In genomic region chr14:48655792-48656550, GRCm38 (mm10) we compare ENCODE assay signal across 20 mouse cellular contexts. TPM values are rescaled to one million over a fixed set of nuclear protein-coding genes. Genes with fewer than 3 reads are reported as not detected.
A peak's percentile ranks its signal among the peaks of the same experiment; 100 is the strongest.
DNase-seq lines count a peak whose midpoint lies in the region; ATAC-seq lines count a peak whose summit lies in the region.
"Had no signal": no experiment of that assay in that cellular context is flagged by ENCODE, and none has a peak within 500 bp of the region (broad histone marks: within the 10 kb centered on the region; RNA-seq: fewer than 3 reads in every experiment).

No protein-coding gene starts in this region.

- no peak overlapping the region for H3K9ac ChIP-seq in heart, embryonic 13.5 days
- H3K9ac ChIP-seq in embryonic facial prominence, embryonic 11.5 days (replicated peaks; ENCODE audit: low read length): no peak overlapping the region
- H3K9ac ChIP-seq in midbrain, embryonic 12.5 days (replicated peaks): peak overlapping the region; percentile 50

- peaks cover 100% of the 10 kb centered on the region for H3K27me3 ChIP-seq in heart, embryonic 13.5 days (replicated peaks)
- H3K27me3 ChIP-seq in embryonic facial prominence, embryonic 11.5 days (ENCODE audit: control insufficient read depth, insufficient read depth, low read length): peaks cover 72% of the 10 kb centered on the region
- H3K27me3 ChIP-seq in midbrain, embryonic 12.5 days: peaks cover 29% of the 10 kb centered on the region

- no peak for ATAC-seq in heart, embryonic 13.5 days (ENCODE audit: extremely low read depth, insufficient number of reproducible peaks, low FRiP score, low TSS enrichment)
- no peak for ATAC-seq in embryonic facial prominence, embryonic 11.5 days (replicated peaks; ENCODE audit: insufficient number of reproducible peaks, low FRiP score, low TSS enrichment, low read depth)
- no peak for ATAC-seq in midbrain, embryonic 12.5 days (ENCODE audit: low FRiP score, low read depth)
- ATAC-seq: intestine, postnatal 0 days; Patski had no signal

- H3K4me2 ChIP-seq in heart, embryonic 13.5 days: peak overlapping the region; percentile 32
- no peak overlapping the region for H3K4me2 ChIP-seq in embryonic facial prominence, embryonic 11.5 days (ENCODE audit: low read depth, low read length)
- H3K4me2 ChIP-seq in midbrain, embryonic 12.5 days (replicated peaks): peak overlapping the region; percentile 94

- H3K4me3 ChIP-seq in heart, embryonic 13.5 days: peak overlapping the region; percentile 17; the same call in 1 of the 2 replicates
- no peak overlapping the region for H3K4me3 ChIP-seq in embryonic facial prominence, embryonic 11.5 days (ENCODE audit: low read depth, low read length)
- peak overlapping the region; percentile 31 for H3K4me3 ChIP-seq in midbrain, embryonic 12.5 days
- H3K4me3 ChIP-seq: left cerebral cortex, adult 2 months had no signal

- WGBS in heart, embryonic 13.5 days: 9% methylated on average over 21 of the region's 21 CpGs
- 7% methylated on average over 21 of the region's 21 CpGs for WGBS in embryonic facial prominence, embryonic 11.5 days
- WGBS in midbrain, embryonic 12.5 days: 5% methylated on average over 21 of the region's 21 CpGs

- no peaks in the 10 kb centered on the region for H3K36me3 ChIP-seq in heart, embryonic 13.5 days
- no peaks in the 10 kb centered on the region for H3K36me3 ChIP-seq in embryonic facial prominence, embryonic 11.5 days (replicated peaks; ENCODE audit: control insufficient read depth, insufficient read depth, low read depth, low read length)
- peaks cover 29% of the 10 kb centered on the region for H3K36me3 ChIP-seq in midbrain, embryonic 12.5 days

- peaks cover 18% of the 10 kb centered on the region for H3K4me1 ChIP-seq in heart, embryonic 13.5 days
- H3K4me1 ChIP-seq in embryonic facial prominence, embryonic 11.5 days (ENCODE audit: control insufficient read depth, insufficient read depth, low read length): no peaks in the 10 kb centered on the region
- peaks cover 73% of the 10 kb centered on the region for H3K4me1 ChIP-seq in midbrain, embryonic 12.5 days

- intact Hi-C loops in left cerebral cortex, postnatal 10 days (cut with DNase I): no loop called here

- no peak overlapping the region for H3K27ac ChIP-seq in heart, embryonic 13.5 days (replicated peaks)
- no peak overlapping the region for H3K27ac ChIP-seq in embryonic facial prominence, embryonic 11.5 days (replicated peaks; ENCODE audit: low read depth, low read length)
- H3K27ac ChIP-seq in midbrain, embryonic 12.5 days (replicated peaks): peak overlapping the region; percentile 68
- H3K27ac ChIP-seq: left cerebral cortex, adult 2 months; stomach, postnatal 0 days had no signal

- H3K9me3 ChIP-seq in heart, embryonic 13.5 days: no peaks in the 10 kb centered on the region
- no peaks in the 10 kb centered on the region for H3K9me3 ChIP-seq in embryonic facial prominence, embryonic 11.5 days (replicated peaks; ENCODE audit: control insufficient read depth, low read length)
- H3K9me3 ChIP-seq in midbrain, embryonic 12.5 days: no peaks in the 10 kb centered on the region

- no peak for DNase-seq in heart, adult 18-20 months
- DNase-seq in ES-CJ7 (ENCODE audit: low read depth, low spot score): peak; percentile 28
- DNase-seq in embryonic facial prominence, embryonic 11.5 days (ENCODE audit: low spot score): peak; percentile 35
- DNase-seq in ovary, postnatal 14 days (ENCODE audit: low spot score): no peak
- no peak for DNase-seq in left cerebral cortex, postnatal 10 days (ENCODE audit: extremely low spot score in 1 of 2, low spot score in 2 of 2)
- no peak for DNase-seq in layer of hippocampus, adult 11-12 months (ENCODE audit: low spot score)
- DNase-seq: cerebellum, postnatal 25 days; gastrocnemius, postnatal 14 days; heart, postnatal 10 days; kidney, postnatal 4 days; lung, postnatal 36 days had no signal

RNA-seq across cellular contexts. Expression of gene Otx2, which starts 17.6 kb away (rescaled TPM):
- polyA plus RNA-seq in heart, embryonic 13.5 days (2015; fragmentation: Nextera tagmentation; extraction: Ambion mirVana): 0.13 TPM in 1 of 2 replicates, not detected in the other
- not detected for total RNA-seq in heart, adult 18-20 months (2021)
- polyA plus RNA-seq in embryonic facial prominence, embryonic 11.5 days (2014; fragmentation: Nextera tagmentation; extraction: Ambion mirVana): 16.6 and 20.5 TPM in 2 replicates
- 180 and 189 TPM in 2 replicates for polyA plus RNA-seq in midbrain, embryonic 12.5 days (2016; fragmentation: Nextera tagmentation; extraction: Ambion mirVana)
- under 1 TPM in 1 of 2 experiments, not detected in 1; 0.49 TPM for total RNA-seq in left cerebral cortex, postnatal 10 days (2021)
- total RNA-seq: adrenal gland, adult 18-20 months; gastrocnemius, postnatal 14 days; heart, postnatal 10 days had no signal
- polyA plus RNA-seq: intestine, postnatal 0 days; liver, embryonic 11.5 days; Patski; stomach, postnatal 0 days; urinary bladder, adult 2 months had no signal

Comparison
In these comparisons a context has a peak if more than half of its experiments do, and no peak if none do; other contexts are left out.
1. DNase-seq: peak in ES-CJ7 (single experiment) and embryonic facial prominence, embryonic 11.5 days (single experiment); none in heart, adult 18-20 months (0 of 2), ovary, postnatal 14 days (single experiment), left cerebral cortex, postnatal 10 days (0 of 2) and layer of hippocampus, adult 11-12 months (single experiment).
2. RNA of gene Otx2, which starts 17.6 kb away (polyA plus RNA-seq): 180 to 189 TPM in midbrain, embryonic 12.5 days and 16.6 to 20.5 TPM in embryonic facial prominence, embryonic 11.5 days; 0.13 TPM in heart, embryonic 13.5 days; every median in the first group is over 10 times any median in the second.